Mouse (Mus musculus): ENCODE data around the gene Pigl.

The Pigl gene

GRCm38 (mm10) chr11:62557205-62557604, 98.9 kb downstream of the Pigl start:
- DNase-seq (ENCODE audit: low spot score in 2 of 2) = no peak

- no peak for DNase-seq (ENCODE audit: low spot score in 2 of 2)
These were observed 99.9 kb downstream of the Pigl start for GRCm38 (mm10) chr11:62558152-62558551.

- DNase-seq (ENCODE audit: low spot score in 2 of 2) = no peak
These were observed 100.8 kb downstream of the Pigl start for GRCm38 (mm10) chr11:62558961-62559646.

- DNase-seq (ENCODE audit: low spot score in 2 of 2) = no peak
These were observed 102.3 kb downstream of the Pigl start for GRCm38 (mm10) chr11:62560463-62561016.

- DNase-seq (ENCODE audit: low spot score in 2 of 2) = no peak
These were observed 105.3 kb downstream of the Pigl start for GRCm38 (mm10) chr11:62563590-62563989.
